Mouse (Mus musculus) left cerebral cortex, adult 8-10 months (tissue): ENCODE data around the gene Gm5129. TPM values are rescaled to one million over a fixed set of nuclear protein-coding genes. Genes with fewer than 3 reads are reported as not detected.
"Not testable (repeated sequence)": the region's sequence is repeated elsewhere in the genome, so short reads cannot be mapped to it uniquely, and the experiment has no call there.

Experiments
- DNase-seq, 2 experiments: peaks; one replicate each; pipeline ENCODE4 v3.0.0; 2022; ENCODE audit warnings: low spot score in 2 of 2
- total RNA-seq, 4 experiments: library from RNA; stranded (reverse); gene quantifications; 2 replicates each; pipeline ENCODE4 v1.2.4; 2022

Gm5129 gene
- total RNA-seq, 4 experiments from 2014 or later, result not detected

- not testable (repeated sequence) for DNase-seq
Measured at GRCm38 (mm10) chr5:29726070-29726469, 9.7 kb downstream of the Gm5129 start.

GRCm38 (mm10) chr5:29725369-29725768, 10.4 kb downstream of the Gm5129 start:
- DNase-seq, result no peak

GRCm38 (mm10) chr5:29721159-29721558, 14.6 kb downstream of the Gm5129 start:
- DNase-seq, result no peak

GRCm38 (mm10) chr5:29712906-29713305, 22.8 kb downstream of the Gm5129 start:
- DNase-seq, result no peak

- peak in 1 of 2 experiments; percentile 26 for DNase-seq
Measured at GRCm38 (mm10) chr5:29711631-29712030, 24.1 kb downstream of the Gm5129 start.

- no peak for DNase-seq
Measured at GRCm38 (mm10) chr5:29708258-29708657, 27.5 kb downstream of the Gm5129 start.

GRCm38 (mm10) chr5:29707241-29707640, 28.5 kb downstream of the Gm5129 start:
- no peak for DNase-seq

- DNase-seq, result no peak
Measured at GRCm38 (mm10) chr5:29699520-29700202, 36.1 kb downstream of the Gm5129 start.

GRCm38 (mm10) chr5:29698493-29698892, 37.2 kb downstream of the Gm5129 start:
- DNase-seq, result no peak

GRCm38 (mm10) chr5:29688352-29688751, 47.4 kb downstream of the Gm5129 start:
- DNase-seq, result no peak

GRCm38 (mm10) chr5:29687671-29688070, 48.1 kb downstream of the Gm5129 start:
- no peak for DNase-seq

Other genes with a start within 250 kb of the Gm5129 start
- gene Ube3c, start 166.7 kb downstream of the Gm5129 start, total RNA-seq, result 10 to 100 TPM; 62.9 to 69.4 (median 65.8) TPM
- 100 to 1,000 TPM; 157 to 173 (median 166) TPM for gene Dnajb6, start 248 bp downstream of the Gm5129 start, total RNA-seq